Mouse (Mus musculus) lung, embryonic 14.5 days (tissue): ENCODE results near the gene Ccl17. TPM values are rescaled to one million over a fixed set of nuclear protein-coding genes. Genes with fewer than 3 reads are reported as not detected.

Source experiments
- ATAC-seq: fragments of 200-750 bp; cut with Nextera tagmentation; 2 replicates; pipeline ENCODE4 v1.8.0; 2017; ENCODE audit warnings: mild to moderate bottlenecking, moderate TSS enrichment, moderate library complexity; ENCODE audit not compliant: insufficient read depth
- DNase-seq: peaks from one replicate; pipeline ENCODE4 v3.0.0-alpha.2; 2015
- H3K27ac ChIP-seq: fragments of 300-500 bp; sonication (generic); 2 replicates; pipeline ENCODE4 v1.5.1; 2014; ENCODE audit warnings: low read depth, mild to moderate bottlenecking, moderate library complexity
- H3K27me3 ChIP-seq: fragments of 300-500 bp; sonication (generic); 2 replicates; pipeline ENCODE4 v1.6.1; 2014; ENCODE audit warnings: low read length, control low read depth; ENCODE audit not compliant: insufficient read depth
- H3K36me3 ChIP-seq: fragments of 300-500 bp; sonication (generic); 2 replicates; pipeline ENCODE4 v1.6.1; 2014; ENCODE audit warnings: control low read depth; ENCODE audit not compliant: insufficient read depth
- H3K4me1 ChIP-seq: fragments of 300-500 bp; sonication (generic); 2 replicates; pipeline ENCODE4 v1.6.1; 2014; ENCODE audit warnings: antibody characterized with exemption, control low read depth; ENCODE audit not compliant: insufficient read depth
- H3K4me2 ChIP-seq: fragments of 300-500 bp; sonication (generic); 2 replicates; pipeline ENCODE4 v1.6.1; 2014; ENCODE audit warnings: mild to moderate bottlenecking
- H3K4me3 ChIP-seq: fragments of 300-500 bp; sonication (generic); 2 replicates; pipeline ENCODE4 v1.5.1; 2014; ENCODE audit warnings: low read depth, low read length
- H3K9ac ChIP-seq: fragments of 300-500 bp; sonication (generic); 2 replicates; pipeline ENCODE4 v1.6.1; 2014
- H3K9me3 ChIP-seq: fragments of 300-500 bp; sonication (generic); 2 replicates; pipeline ENCODE4 v1.6.1; 2016; ENCODE audit warnings: low read depth, low read length, control low read depth
- CTCF ChIP-seq: IDR thresholded peaks from 2 replicates; pipeline ENCODE4 v1.5.1; 2016; ENCODE audit warnings: antibody characterized with exemption, low read depth
- WGBS: fragments of 180-500 bp; shearing (Covaris S2); extraction: QIAGEN DNeasy Blood & Tissue Kit; methylation state at CpG from one replicate; pipeline ENCODE4 v1.1.7; 2014; 5-methylcytosine and 5-hydroxymethylcytosine counted together
- polyA plus RNA-seq: library from polyadenylated mRNA; unstranded; fragments of >200 nt; fragmentation: Nextera tagmentation; extraction: Ambion mirVana; gene quantifications from 2 replicates; pipeline ENCODE4 v1.2.1, GENCODE M21; 2014

Ccl17 gene
- polyA plus RNA-seq = not detected in 2 replicates

DNA sequence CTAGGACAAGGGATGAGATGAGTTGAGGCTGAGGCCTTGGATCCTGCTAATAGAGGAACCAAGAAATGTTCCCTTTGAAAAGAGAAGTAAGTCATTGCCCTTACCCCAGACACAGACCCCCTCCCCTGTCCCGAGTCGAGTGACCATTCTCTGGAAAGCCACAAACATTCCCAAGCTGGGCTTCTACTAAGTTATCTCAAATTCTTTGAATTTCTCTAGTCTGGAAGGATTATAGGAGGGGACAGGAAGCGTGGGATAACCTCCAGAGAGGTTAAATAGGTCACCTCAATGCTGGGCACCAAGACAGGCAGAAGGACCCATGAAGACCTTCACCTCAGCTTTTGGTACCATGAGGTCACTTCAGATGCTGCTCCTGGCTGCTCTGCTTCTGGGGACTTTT, at the start of gene Ccl17:
Ccl17 (plus strand) TSS at position 301 of the 400 bp plus-strand sequence.
- Histone ChIP-seq H3K27me3 (no peaks in the 10 kb centered on the region), H3K36me3 (no peaks in the 10 kb centered on the region), H3K4me1 (no peaks in the 10 kb centered on the region), H3K27ac (no peak within 1 kb of the TSS), H3K9ac (no peak within 1 kb of the TSS), H3K4me3 (no peak within 1 kb of the TSS), H3K9me3 (no peaks in the 10 kb centered on the region), H3K4me2 (no peak within 1 kb of the TSS)
- 38% methylated on average over 3 of the region's 3 CpGs for WGBS
- no peak for TF ChIP-seq CTCF
- DNase-seq = no peak
- no peak for ATAC-seq

DNA sequence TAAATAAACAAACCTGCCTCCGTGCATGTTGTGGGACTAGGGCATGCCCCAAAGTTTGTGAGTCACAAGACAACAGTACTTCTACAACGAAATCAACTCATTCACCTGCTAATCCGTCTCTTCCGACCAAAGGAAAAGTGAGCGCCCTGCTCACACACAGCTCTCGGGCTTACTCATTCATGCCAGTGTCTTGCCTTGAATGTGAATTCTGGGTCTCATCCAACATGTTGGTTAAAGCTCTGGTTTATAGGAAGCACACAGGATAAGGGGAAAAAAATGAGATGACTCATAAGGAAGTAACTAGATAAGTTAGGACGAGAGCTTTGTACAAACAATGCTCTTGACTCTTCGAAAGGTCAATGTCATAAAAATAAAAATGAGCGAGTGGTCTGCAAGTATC, 43.2 kb upstream of the Ccl17 start:
- 53% methylated on average over 9 of the region's 9 CpGs for WGBS
- H3K9ac ChIP-seq = no peak overlapping the region
- H3K4me3 ChIP-seq = no peak overlapping the region
- peaks cover 14% of the 10 kb centered on the region; the same call in 1 of the 2 replicates for H3K27me3 ChIP-seq
- no peak overlapping the region for H3K4me2 ChIP-seq
- TF ChIP-seq CTCF = no peak
- H3K36me3 ChIP-seq = no peaks in the 10 kb centered on the region
- peaks cover 11% of the 10 kb centered on the region; the same call in 1 of the 2 replicates for H3K4me1 ChIP-seq
- ATAC-seq = no peak
- no peaks in the 10 kb centered on the region for H3K9me3 ChIP-seq
- no peak overlapping the region for H3K27ac ChIP-seq
- DNase-seq = no peak

DNA sequence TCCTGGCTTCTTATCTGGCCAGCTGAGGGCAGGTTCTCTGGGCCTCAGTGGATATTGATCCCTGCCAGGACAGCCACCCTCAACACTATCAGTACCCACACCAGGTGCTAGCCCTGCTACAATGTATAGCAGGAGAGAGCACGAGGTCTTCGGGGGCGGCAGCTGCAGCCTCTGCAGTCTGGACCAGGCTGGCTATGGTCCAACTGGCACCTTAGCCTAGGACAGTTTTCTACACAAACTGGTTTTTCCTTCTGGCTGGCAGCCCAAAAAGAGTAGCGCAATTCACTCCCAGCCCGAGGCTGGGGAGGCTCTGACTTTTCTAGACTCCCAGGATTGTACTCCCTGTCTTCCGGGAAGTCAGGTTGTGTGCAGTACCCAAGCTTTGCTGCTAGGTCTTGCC, 39.3 kb upstream of the Ccl17 start:
- no peak overlapping the region for H3K4me3 ChIP-seq
- H3K9me3 ChIP-seq = no peaks in the 10 kb centered on the region
- no peak for TF ChIP-seq CTCF
- H3K27ac ChIP-seq = peak overlapping the region; percentile 19
- H3K27me3 ChIP-seq = peaks cover 37% of the 10 kb centered on the region
- H3K36me3 ChIP-seq = no peaks in the 10 kb centered on the region
- DNase-seq (peak; percentile 90), ATAC-seq (peak; percentile 56)
- WGBS = 18% methylated on average over 6 of the region's 6 CpGs
- peaks cover 11% of the 10 kb centered on the region; the same call in 1 of the 2 replicates for H3K4me1 ChIP-seq
- peak overlapping the region; percentile 77 for H3K4me2 ChIP-seq
- no peak overlapping the region for H3K9ac ChIP-seq

DNA sequence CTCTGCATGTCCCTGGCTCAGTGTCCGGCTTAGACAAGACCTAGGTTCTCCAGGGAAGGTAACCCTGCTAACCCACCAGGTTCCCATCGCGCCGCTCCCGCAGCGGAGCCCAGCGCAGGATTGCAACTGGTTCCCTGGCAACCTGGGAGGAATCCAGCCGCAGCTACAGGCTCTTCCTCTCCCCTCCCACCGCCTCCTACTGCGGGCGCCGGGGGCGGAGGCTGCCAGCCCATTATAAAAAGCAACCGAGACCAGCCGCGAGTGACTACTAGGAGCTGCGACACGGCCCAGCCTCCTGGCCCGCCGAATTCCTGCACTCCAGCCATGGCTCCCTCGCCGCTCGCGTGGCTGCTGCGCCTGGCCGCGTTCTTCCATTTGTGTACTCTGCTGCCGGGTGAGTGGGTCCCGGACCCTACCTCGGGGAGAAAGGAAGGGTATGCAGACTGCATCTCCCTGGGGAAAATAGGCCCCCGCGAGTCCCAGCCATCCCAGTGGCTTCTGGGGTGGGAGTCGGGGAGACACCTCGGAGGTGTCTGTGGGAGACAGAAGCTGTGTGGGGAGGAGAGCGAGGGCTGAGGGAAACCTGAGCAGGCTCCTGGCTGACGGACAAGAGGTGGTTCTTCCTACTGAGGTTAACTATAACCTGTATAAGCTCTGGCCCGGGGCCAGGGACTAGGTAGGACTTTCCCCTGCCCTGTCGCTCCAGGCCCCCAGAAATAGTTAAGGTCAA, 38.1 kb upstream of the Ccl17 start, which contains the start of gene Cx3cl1:
Cx3cl1 (plus strand) TSS at position 69 of the 730 bp plus-strand sequence.
- Histone ChIP-seq H3K4me3 (peak within 1 kb of the TSS; percentile 48), H3K4me1 (peaks cover 11% of the 10 kb centered on the region; the same call in 1 of the 2 replicates), H3K36me3 (no peaks in the 10 kb centered on the region), H3K27ac (peak within 1 kb of the TSS; percentile 19), H3K9me3 (no peaks in the 10 kb centered on the region), H3K4me2 (peak within 1 kb of the TSS; percentile 77), H3K27me3 (peaks cover 37% of the 10 kb centered on the region), H3K9ac (peak within 1 kb of the TSS; percentile 55)
- DNase-seq (peak; percentile 88), ATAC-seq (peak; percentile 89)
- WGBS = 0% methylated on average over 38 of the region's 38 CpGs
- TF ChIP-seq CTCF = no peak

DNA sequence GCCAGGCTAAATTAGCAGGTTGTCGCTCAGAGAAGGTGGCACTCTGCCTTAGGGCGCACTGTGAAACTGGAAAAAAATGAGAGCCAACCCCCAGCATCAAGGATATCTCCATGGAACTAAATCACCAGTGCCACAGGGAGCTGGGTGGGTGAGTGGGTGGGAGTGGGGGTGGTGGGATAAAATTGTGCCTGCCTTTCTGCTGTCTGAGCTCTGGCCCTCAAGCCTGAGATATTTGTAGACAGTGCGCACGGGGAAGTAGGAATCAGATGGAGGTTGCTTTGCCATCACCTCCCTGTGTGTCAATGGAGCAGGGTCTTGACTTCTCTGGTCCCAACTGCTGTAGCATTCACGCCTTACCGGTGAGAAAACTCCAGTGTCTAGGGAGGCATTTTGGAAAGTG, 37.2 kb upstream of the Ccl17 start:
- Histone ChIP-seq H3K27me3 (peaks cover 37% of the 10 kb centered on the region), H3K4me1 (peaks cover 16% of the 10 kb centered on the region), H3K27ac (no peak overlapping the region), H3K4me3 (no peak overlapping the region), H3K4me2 (no peak overlapping the region), H3K9ac (no peak overlapping the region), H3K9me3 (no peaks in the 10 kb centered on the region), H3K36me3 (no peaks in the 10 kb centered on the region)
- no peak for ATAC-seq
- no peak for TF ChIP-seq CTCF
- DNase-seq = no peak
- WGBS = 42% methylated on average over 6 of the region's 6 CpGs

DNA sequence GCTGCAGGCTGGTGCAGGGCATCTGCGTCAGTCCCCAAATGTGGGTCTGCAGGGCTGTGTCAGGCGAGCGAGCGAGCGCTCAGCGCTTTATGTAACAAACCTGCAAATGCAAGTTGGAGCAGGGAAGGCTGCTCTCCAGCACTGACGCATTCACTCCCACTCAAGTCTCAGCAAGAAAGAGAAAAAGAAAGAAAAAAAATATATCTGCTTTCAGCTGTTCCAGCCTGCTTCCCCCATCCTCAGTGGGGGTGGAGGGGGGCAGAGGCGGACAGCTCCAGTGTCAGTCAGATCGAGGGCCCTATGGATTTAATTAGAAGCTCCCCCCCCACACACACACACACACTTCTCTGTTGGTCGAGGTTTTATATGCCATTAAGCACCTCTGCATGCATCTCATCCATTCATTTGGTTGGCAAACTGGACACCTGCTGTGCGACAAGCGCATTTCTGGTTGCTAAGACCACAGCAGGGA, 36.5 kb upstream of the Ccl17 start:
- DNase-seq (no peak), ATAC-seq (no peak)
- Histone ChIP-seq H3K4me1 (peaks cover 22% of the 10 kb centered on the region), H3K36me3 (no peaks in the 10 kb centered on the region), H3K4me2 (no peak overlapping the region), H3K27me3 (peaks cover 37% of the 10 kb centered on the region), H3K9ac (no peak overlapping the region), H3K4me3 (no peak overlapping the region), H3K9me3 (no peaks in the 10 kb centered on the region), H3K27ac (no peak overlapping the region)
- WGBS = 22% methylated on average over 12 of the region's 12 CpGs
- TF ChIP-seq CTCF = no peak

DNA sequence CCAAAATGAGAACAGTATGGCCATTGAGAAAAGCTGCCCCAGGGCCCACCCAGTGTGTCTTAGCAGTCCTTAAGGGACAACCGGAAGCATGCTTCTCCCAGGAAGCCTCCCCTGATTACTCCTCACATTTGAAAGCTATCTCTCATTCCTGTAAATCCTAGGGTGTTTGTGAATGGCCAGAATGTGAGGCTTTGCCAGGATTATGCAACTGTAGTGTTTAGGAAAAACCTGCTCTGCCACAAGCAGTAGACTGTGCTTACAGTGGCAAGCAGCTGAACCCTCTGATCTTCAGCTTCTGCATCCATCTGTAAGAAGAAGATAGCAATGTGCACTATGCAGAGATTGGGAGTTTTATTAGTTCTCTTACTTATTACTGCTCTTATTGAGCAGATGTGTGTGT, 35.7 kb upstream of the Ccl17 start:
- no peak overlapping the region for H3K4me2 ChIP-seq
- ATAC-seq (no peak), DNase-seq (no peak)
- no peaks in the 10 kb centered on the region for H3K9me3 ChIP-seq
- H3K36me3 ChIP-seq = no peaks in the 10 kb centered on the region
- 77% methylated on average over 1 of the region's 1 CpGs for WGBS
- no peak overlapping the region for H3K27ac ChIP-seq
- TF ChIP-seq CTCF = no peak
- no peak overlapping the region for H3K4me3 ChIP-seq
- peaks cover 22% of the 10 kb centered on the region for H3K4me1 ChIP-seq
- H3K9ac ChIP-seq = no peak overlapping the region
- peaks cover 37% of the 10 kb centered on the region for H3K27me3 ChIP-seq
